Mouse (Mus musculus): Measurements from ENCODE around the gene Cxcl14.

DNA sequence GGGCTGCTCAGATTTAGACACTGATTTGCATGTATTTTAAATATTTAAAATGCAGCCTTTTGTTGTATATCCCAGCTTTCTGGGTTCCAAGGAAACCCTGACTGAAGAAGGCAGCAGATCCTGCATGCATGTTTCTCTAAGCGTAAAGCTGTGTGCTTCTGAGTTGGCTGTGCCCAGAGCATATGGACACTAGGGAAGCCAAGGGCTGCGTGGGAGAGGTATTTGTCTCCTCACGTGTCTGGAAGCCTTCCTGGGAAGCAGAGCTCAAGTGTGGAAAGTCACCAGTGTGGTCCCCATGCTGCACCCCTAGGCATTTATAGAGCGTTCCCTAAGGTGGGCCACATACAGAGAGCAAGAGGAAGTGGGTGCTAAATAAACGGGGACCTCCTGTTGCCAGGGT is 30.7 kb downstream of the Cxcl14 start:
- no peak for TF ChIP-seq CTCF (IDR thresholded peaks at IDR 0.05; ENCODE audit: control insufficient read depth, insufficient read depth, low read length)
- TF ChIP-seq POLR2A (IDR thresholded peaks at IDR 0.05; ENCODE audit: borderline replicate concordance, control insufficient read depth, low read depth, low read length) = no peak
